Mouse (Mus musculus) neural tube, postnatal 0 days (tissue): ENCODE results near the gene Arid3c. TPM values are rescaled to one million over a fixed set of nuclear protein-coding genes. Genes with fewer than 3 reads are reported as not detected.

Experiments
- polyA plus RNA-seq: library from polyadenylated mRNA; unstranded; fragments of >200 nt; fragmentation: Nextera tagmentation; extraction: Ambion mirVana; gene quantifications from 2 replicates; pipeline ENCODE4 v1.2.1, GENCODE M21; 2015

The Arid3c gene
- polyA plus RNA-seq, result 0.95 and 0.98 TPM in 2 replicates

GRCm38 (mm10) chr4:41731052-41731765 is at the start of gene Arid3c:
Gene Arid3c, minus strand, starts transcription at chr4:41731142.

DNA sequence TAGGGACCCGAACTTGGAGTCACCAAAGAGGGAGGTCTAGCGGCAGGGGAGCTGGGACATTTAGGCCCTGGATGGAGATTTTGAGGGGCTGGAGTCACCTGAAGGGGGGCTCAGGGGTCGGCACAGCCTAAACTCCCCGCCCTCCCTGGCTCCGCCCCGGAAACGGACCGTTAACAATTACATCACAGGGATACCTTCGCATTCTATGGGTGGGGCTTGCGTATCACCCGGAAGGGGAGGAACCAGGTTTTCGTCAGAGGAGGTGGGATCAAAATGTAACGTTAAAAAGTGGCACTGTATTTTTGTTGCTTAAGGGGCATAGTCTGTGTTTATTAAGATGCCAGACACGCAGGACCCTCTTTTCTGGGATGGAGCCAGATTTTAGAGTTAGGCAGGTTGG is 43.1 kb upstream of the Arid3c start, which contains the start of gene Ccl27a:
TSS of gene Ccl27a (minus strand) at position 246 of the 400 bp plus-strand sequence.

GRCm38 (mm10) chr4:41755338-41756305 is 24.7 kb upstream of the Arid3c start, which contains the start of gene Sigmar1:
Gene Sigmar1, minus strand, starts transcription at chr4:41756157.

DNA sequence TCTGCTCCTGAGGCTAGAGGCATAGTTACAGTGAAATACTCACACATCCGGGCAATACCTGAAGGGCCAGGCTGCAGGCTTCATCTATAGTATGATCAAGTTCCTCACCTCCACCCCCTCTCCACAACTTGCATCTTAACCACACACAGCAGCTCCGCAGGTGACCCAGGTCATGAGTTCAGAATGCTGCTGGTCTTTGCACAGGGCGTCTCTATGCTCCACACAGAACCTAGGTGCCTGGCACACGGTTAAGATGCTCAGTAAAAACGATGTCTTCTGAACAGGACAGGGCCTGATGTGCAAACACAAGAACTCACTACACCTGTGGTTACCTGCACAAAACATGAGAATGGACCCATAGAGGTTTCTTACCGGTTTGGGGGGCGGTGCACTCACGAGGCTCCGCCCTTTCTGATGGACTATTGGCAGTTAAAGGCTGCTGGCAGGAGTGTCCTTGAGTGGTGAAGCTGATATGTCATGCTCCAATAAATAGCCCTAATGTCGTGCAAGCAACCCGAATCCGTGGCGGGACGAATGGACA is 23.9 kb upstream of the Arid3c start, which contains the start of gene Galt:
TSS of gene Galt (plus strand) at position 432 of the 541 bp plus-strand sequence.

DNA sequence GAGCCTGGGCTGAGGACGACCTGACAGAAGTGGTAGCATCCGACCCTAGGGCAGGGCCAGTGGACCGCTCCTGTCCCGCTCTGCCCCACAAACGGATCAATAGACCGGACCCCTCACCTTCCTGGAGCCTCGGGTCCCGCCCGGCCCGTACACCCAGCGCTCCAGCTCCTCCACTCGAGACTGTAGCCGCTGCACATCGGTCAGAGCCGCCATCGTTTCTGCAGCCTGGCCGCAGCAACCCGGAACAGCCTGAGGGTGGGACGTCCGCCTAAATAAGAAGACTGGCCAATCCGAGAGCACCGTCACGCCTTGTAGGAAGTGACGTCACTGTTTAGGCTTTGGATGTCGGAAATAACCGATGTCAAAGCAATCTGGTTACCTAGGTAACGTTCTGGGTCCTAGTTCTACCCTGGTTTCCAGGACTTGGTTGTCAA is 8.0 kb downstream of the Arid3c start, which contains the start of gene Dctn3:
TSS of gene Dctn3 (minus strand) at position 253 of the 434 bp plus-strand sequence.

DNA sequence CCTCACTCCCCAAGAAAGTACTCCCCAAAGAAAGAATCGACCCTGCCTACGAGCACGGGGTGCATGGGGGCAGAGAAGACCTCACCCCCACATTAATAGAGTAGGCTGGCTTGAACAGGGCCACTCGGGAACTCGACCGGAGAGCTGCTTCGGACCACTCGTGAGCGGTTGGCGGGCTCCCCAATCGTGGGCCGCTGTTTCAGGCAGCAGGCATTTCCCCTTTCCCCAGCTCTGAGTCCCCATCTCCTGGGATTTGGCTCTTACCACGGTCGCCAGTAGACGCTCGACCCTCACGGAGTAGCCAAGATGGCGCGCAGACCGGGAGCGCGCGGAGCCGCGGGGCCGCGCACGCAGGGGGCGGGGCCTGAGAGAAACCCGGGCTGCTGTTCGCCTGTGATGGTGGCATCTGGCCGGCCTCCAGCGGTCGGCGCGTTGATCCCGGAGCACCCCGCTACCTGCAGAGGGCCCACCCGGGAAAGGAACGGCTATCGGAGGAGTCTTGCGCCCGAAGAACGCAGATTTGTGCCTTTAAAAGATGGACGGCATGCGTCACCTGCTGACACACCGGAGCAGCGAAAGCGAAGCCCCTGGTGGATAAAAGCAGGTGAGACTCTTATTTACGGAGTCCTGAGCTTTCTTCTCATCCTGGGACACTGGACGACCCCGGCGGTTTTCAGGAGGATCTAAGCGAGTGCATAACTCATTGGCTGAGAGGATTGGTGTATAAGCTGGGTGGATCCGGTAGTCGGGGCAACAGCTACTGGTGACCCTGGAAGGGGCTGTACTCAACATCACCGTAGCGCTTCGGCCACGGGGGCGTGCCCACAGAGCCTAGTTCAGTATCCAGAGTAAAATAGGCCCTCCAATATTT is 17.5 kb downstream of the Arid3c start, which contains the start of gene Rpp25l:
TSS of gene Rpp25l (minus strand) at position 338 of the 871 bp plus-strand sequence.

GRCm38 (mm10) chr4:41699783-41700182 is 31.2 kb downstream of the Arid3c start, which contains the start of gene Il11ra1:
Gene Il11ra1, plus strand, starts transcription at chr4:41699989.

DNA sequence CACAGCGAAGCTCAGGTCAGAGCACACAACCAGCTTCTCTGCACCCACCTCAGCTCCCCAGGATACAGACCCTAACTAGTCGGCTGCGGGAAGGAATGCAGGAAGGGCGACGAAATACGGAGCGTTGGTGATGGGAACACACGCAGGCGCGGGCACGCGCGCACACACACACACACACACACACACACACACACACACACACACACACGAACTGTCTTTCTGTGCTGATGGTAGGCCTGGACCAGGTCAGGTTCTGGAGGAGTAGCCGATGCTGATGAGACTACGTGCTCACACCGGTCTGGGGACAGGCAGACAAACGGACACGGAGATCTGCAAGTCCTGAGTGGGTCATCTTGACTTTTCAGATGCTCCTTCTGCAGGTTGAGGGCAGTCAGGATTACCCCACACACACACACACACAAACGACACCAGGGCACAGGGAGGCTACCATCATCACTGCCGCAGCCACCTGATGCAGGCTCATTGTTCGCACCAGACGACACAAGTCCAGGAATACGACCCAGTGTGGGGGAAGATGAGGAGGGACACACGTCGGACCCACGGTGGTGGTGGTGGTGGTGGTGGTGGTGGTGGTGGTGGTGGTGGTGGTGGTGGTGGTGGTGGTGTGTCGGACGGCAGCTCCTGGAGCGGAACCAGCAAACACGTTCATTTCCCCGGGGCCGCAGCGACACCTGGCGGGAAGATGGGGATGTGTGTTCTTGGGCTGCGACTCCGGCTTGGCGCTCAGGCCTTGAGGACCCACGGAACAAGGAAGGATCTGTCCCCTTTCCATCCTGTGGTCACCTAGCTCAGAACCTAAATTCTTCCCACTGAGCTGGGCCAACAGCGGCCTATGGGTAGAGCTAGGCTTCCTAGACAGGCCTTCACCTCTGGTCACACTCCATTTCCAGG is 33.8 kb downstream of the Arid3c start, which contains the start of gene Cntfr:
TSS of gene Cntfr (minus strand) at position 160 of the 912 bp plus-strand sequence.

Other genes starting within 250 kb of the Arid3c start
- gene AI464131, start 228.1 kb downstream of the Arid3c start, polyA plus RNA-seq, result 21.2 and 23.0 TPM in 2 replicates
- 14.3 and 17.3 TPM in 2 replicates for gene 1110017D15Rik, start 213.8 kb downstream of the Arid3c start, polyA plus RNA-seq
- gene Fam219a, start 161.6 kb downstream of the Arid3c start, polyA plus RNA-seq, result 23.3 and 24.7 TPM in 2 replicates
- gene Dnaic1, start 161.4 kb downstream of the Arid3c start, polyA plus RNA-seq, result 5.4 and 6.2 TPM in 2 replicates
- gene Enho, start 90.8 kb downstream of the Arid3c start, polyA plus RNA-seq, result 159 and 163 TPM in 2 replicates
- 20.0 and 21.0 TPM in 2 replicates for gene Cntfr, start 34.1 kb downstream of the Arid3c start, polyA plus RNA-seq
- gene Il11ra1, start 31.2 kb downstream of the Arid3c start, polyA plus RNA-seq, result 48.2 and 49.9 TPM in 2 replicates
- 56.4 and 57.5 TPM in 2 replicates for gene Rpp25l, start 17.6 kb downstream of the Arid3c start, polyA plus RNA-seq
- 315 and 319 TPM in 2 replicates for gene Dctn3, start 8.0 kb downstream of the Arid3c start, polyA plus RNA-seq
- 58.6 and 61.9 TPM in 2 replicates for gene Galt, start 24.1 kb upstream of the Arid3c start, polyA plus RNA-seq
- 94.3 and 108 TPM in 2 replicates for gene Sigmar1, start 25.0 kb upstream of the Arid3c start, polyA plus RNA-seq
- 269 and 276 TPM in 2 replicates for gene Ccl27a, start 43.1 kb upstream of the Arid3c start, polyA plus RNA-seq
- not detected in 2 replicates for gene Gm21541, start 172.5 kb upstream of the Arid3c start, polyA plus RNA-seq
- 7.9 and 8.3 TPM in 2 replicates for gene Gm20878, start 210.4 kb upstream of the Arid3c start, polyA plus RNA-seq
- 1.3 and 1.6 TPM in 2 replicates for gene Fam205a4, start 234.9 kb upstream of the Arid3c start, polyA plus RNA-seq